Mouse (Mus musculus) effector memory CD4-positive, alpha-beta T cell, adult 5 months (primary cell): ENCODE data around the gene Ckap2. TPM values are rescaled to one million over a fixed set of nuclear protein-coding genes. Genes with fewer than 3 reads are reported as not detected.

Experiments used
- polyA plus RNA-seq: library from polyadenylated mRNA; unstranded; fragments of 100-300 nt; shearing (Covaris generic); gene quantifications from one replicate; pipeline ENCODE4 v1.2.1, GENCODE M21; 2017

Ckap2 gene
- polyA plus RNA-seq: 1.5 TPM

GRCm38 (mm10) chr8:22185431-22186397 lies at the start of gene Ckap2:
Ckap2 (minus strand) TSS chr8:22185819.

GRCm38 (mm10) chr8:22227061-22227877 lies 41.6 kb upstream of the Ckap2 start, which contains the start of gene Thsd1:
Thsd1 (plus strand) TSS chr8:22227313.

DNA sequence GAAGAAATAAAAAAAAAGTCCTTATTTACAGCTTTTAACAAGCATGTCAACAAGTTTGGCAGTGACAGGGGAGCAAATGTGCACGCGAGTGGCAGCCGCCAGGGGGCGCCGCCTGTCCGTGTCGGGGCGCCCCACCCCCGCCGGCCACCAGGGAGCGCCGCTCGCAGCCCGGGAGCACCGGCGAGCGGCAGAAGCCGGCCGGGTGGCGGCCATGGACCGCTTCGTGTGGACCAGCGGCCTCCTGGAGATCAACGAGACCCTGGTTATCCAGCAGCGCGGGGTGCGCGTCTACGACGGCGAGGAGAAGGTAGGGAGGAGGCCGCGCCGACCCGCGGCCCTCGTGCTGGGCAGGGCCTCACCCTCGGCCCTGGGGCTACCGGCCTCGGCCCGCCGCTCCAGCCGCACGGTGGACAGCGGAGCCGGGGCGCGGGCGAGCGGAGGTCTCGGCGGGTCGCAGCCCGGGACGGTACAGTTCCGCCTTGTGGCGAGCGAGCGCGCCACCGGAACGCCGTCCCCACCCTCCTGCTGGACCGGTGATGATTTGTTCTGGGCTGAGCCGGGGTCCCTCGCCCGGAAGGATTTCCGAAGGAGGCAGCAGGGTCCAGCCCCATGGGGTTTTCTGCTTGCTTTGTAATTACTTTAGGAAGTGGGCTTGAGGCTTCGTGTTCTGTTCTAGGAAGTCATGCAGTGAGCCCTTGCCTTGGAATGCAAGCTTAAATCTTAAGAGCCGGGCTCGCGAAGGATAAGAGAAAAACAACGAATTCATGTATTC lies 7.2 kb upstream of the Ckap2 start, which contains the start of gene Vps36:
Vps36 (plus strand) TSS at position 150 of the 772 bp plus-strand sequence.

GRCm38 (mm10) chr8:22166080-22166603 lies 19.5 kb downstream of the Ckap2 start, which contains the start of gene Nek3:
Nek3 (minus strand) TSS chr8:22166435.

DNA sequence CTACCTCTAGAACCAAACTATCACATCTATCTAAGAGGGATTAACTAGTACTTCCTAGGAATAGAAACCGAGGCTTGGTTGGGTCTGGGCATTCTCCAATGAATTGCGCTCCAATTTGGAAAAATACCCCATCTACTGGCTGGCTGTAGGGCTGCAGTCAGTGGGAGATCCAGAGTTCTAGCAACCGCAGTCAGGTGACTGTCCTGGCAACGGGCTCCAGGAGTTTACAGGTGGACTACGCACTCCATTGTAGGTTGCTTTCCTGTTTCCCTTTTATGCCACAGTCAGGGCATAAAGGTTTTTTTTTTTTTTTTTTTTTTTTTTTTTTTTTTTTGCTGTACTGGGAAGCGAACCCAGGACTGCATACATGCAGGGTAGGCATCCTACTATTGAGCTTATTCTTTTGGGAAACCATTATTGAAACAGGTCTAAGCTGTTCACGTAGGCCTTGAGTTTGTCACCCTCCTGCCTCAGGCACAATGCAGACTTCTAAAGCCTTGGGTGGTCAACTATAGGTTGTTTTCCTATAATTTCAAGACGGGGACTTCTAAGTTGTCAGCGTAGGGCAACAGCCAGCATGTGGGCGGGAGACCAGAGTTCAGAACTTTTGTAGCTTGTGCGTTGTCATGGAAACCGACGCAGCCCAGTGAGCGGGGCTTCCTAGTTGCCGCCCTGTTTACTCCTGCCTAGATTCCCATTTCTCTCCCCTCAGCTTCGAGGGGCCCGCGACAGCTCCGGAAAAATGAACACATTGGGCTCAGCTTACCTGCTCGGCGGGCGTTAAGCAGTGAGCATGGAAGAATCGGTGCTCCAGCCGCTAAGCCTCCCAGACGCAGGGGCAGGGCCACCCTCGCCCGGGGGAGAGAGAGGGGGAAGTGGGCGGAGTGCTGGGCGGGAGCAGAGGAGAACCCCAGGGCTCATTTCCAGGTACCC lies 61.1 kb downstream of the Ckap2 start, which contains the start of gene Nek5:
Nek5 (minus strand) TSS at position 834 of the 933 bp plus-strand sequence.

Other genes with a start within 250 kb of the Ckap2 start
- gene Defb35, start 247.5 kb downstream of the Ckap2 start, polyA plus RNA-seq: not detected
- not detected for gene Defb13, start 239.1 kb downstream of the Ckap2 start, polyA plus RNA-seq
- not detected for gene Fam90a1a, start 227.1 kb downstream of the Ckap2 start, polyA plus RNA-seq
- gene Ccdc70, start 216.0 kb downstream of the Ckap2 start, polyA plus RNA-seq: not detected
- 0.05 TPM for gene Atp7b, start 125.5 kb downstream of the Ckap2 start, polyA plus RNA-seq
- gene Alg11, start 125.1 kb downstream of the Ckap2 start, polyA plus RNA-seq: 10.2 TPM
- gene Nek5, start 60.8 kb downstream of the Ckap2 start, polyA plus RNA-seq: not detected
- 4.2 TPM for gene Nek3, start 19.4 kb downstream of the Ckap2 start, polyA plus RNA-seq
- 31.7 TPM for gene Vps36, start 7.0 kb upstream of the Ckap2 start, polyA plus RNA-seq
- gene Thsd1, start 41.5 kb upstream of the Ckap2 start, polyA plus RNA-seq: 0.56 TPM
- gene Tpte, start 97.6 kb upstream of the Ckap2 start, polyA plus RNA-seq: not detected
- 6.4 TPM for gene Slc25a15, start 212.8 kb upstream of the Ckap2 start, polyA plus RNA-seq
- 12.9 TPM for gene Mrps31, start 225.5 kb upstream of the Ckap2 start, polyA plus RNA-seq